Mouse (Mus musculus) hindbrain, postnatal 0 days (tissue): ENCODE results near the gene Olfr1369-ps1. TPM values are rescaled to one million over a fixed set of nuclear protein-coding genes. Genes with fewer than 3 reads are reported as not detected.
A peak's percentile ranks its signal among the peaks of the same experiment; 100 is the strongest.

Source experiments
- ATAC-seq: fragments of 200-750 bp; cut with Nextera tagmentation; 2 replicates; pipeline ENCODE4 v1.8.0; 2017; ENCODE audit warnings: mild to moderate bottlenecking, moderate TSS enrichment, moderate library complexity
- DNase-seq: peaks from one replicate; pipeline ENCODE4 v3.0.0-alpha.2; 2015; ENCODE audit warnings: low spot score
- H3K27ac ChIP-seq: fragments of 300-500 bp; sonication (generic); 2 replicates; pipeline ENCODE4 v1.5.1; 2014; ENCODE audit warnings: mild to moderate bottlenecking
- H3K27me3 ChIP-seq: fragments of 300-500 bp; sonication (generic); 2 replicates; pipeline ENCODE4 v1.6.1; 2014; ENCODE audit warnings: low read length, mixed read lengths; ENCODE audit not compliant: insufficient read depth
- H3K36me3 ChIP-seq: fragments of 300-500 bp; sonication (generic); 2 replicates; pipeline ENCODE4 v1.6.1; 2014; ENCODE audit warnings: low read length, mixed read lengths; ENCODE audit not compliant: insufficient read depth
- H3K4me1 ChIP-seq: fragments of 300-500 bp; sonication (generic); 2 replicates; pipeline ENCODE4 v1.6.1; 2014; ENCODE audit warnings: antibody characterized with exemption, low read length, mixed read lengths; ENCODE audit not compliant: insufficient read depth
- H3K4me2 ChIP-seq: fragments of 300-500 bp; sonication (generic); 2 replicates; pipeline ENCODE4 v1.6.1; 2014; ENCODE audit warnings: low read depth, mild to moderate bottlenecking, low read length, moderate library complexity, mixed read lengths
- H3K4me3 ChIP-seq: fragments of 300-500 bp; sonication (generic); 2 replicates; pipeline ENCODE4 v1.5.1; 2014; ENCODE audit warnings: low read length
- H3K9ac ChIP-seq: fragments of 300-500 bp; sonication (generic); replicated peaks from 2 replicates; pipeline ENCODE4 v1.6.1; 2014; ENCODE audit warnings: mild to moderate bottlenecking, low read length, moderate library complexity, mixed read lengths
- H3K9me3 ChIP-seq: fragments of 300-500 bp; sonication (generic); 2 replicates; pipeline ENCODE4 v1.6.1; 2016; ENCODE audit warnings: low read length, mixed read lengths
- CTCF ChIP-seq: IDR thresholded peaks from 2 replicates; pipeline ENCODE4 v1.5.1; 2016; ENCODE audit warnings: antibody characterized with exemption, control low read depth, low read depth
- WGBS: fragments of 180-500 bp; shearing (Covaris S2); extraction: QIAGEN DNeasy Blood & Tissue Kit; methylation state at CpG from one replicate; pipeline ENCODE4 v1.1.7; 2014; 5-methylcytosine and 5-hydroxymethylcytosine counted together
- polyA plus RNA-seq: library from polyadenylated mRNA; unstranded; fragments of >200 nt; fragmentation: Nextera tagmentation; extraction: Ambion mirVana; gene quantifications from 2 replicates; pipeline ENCODE4 v1.2.1, GENCODE M21; 2015
- total RNA-seq: library from RNA; depleted of rRNA; stranded (reverse); fragments of >200 nt; gene quantifications from 2 replicates; pipeline ENCODE4 v1.2.3, GENCODE M21; 2014

The Olfr1369-ps1 gene
- total and polyA plus RNA-seq, 2 experiments from 2014 or later: 0.06 TPM; not detected in 1

GRCm38 (mm10) chr13:21142421-21142820 lies 31.1 kb downstream of the Olfr1369-ps1 start:
- H3K36me3 ChIP-seq: no peaks in the 10 kb centered on the region
- no peak overlapping the region for H3K9ac ChIP-seq
- no peaks in the 10 kb centered on the region for H3K27me3 ChIP-seq
- peak; percentile 25 for DNase-seq
- no peak overlapping the region for H3K27ac ChIP-seq
- H3K4me3 ChIP-seq: no peak overlapping the region
- H3K4me2 ChIP-seq: no peak overlapping the region
- no peaks in the 10 kb centered on the region for H3K4me1 ChIP-seq
- 42% methylated on average over 8 of the region's 8 CpGs for WGBS
- no peaks in the 10 kb centered on the region for H3K9me3 ChIP-seq
- TF ChIP-seq CTCF: peak; percentile 62
- ATAC-seq: no peak

DNA sequence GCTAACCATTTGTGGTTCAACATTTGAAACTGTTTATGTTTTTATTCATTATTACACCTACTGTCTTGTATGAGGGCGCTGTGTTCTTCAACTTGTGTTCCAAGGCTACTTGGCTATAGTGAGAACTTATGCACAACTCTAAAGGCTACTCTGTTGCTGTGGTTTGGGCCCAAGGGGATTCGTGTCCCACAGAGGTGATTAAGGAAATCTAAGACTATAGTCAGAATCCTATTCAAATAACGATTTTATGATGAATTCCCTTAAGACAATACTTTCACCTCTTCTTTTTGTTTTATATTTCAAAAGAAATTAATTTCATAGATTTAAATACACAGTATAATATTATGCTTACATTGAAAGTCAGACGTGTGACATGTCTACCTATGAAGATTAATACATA lies 34.5 kb downstream of the Olfr1369-ps1 start, which contains the start of gene Olfr1368:
Gene Olfr1368, minus strand, starts transcription at position 101 of the 400 bp plus-strand sequence.
- no peaks in the 10 kb centered on the region for H3K9me3 ChIP-seq
- H3K9ac ChIP-seq: no peak within 1 kb of the TSS
- ATAC-seq: no peak
- no peaks in the 10 kb centered on the region for H3K36me3 ChIP-seq
- 77% methylated on average over 4 of the region's 4 CpGs for WGBS
- no peak for TF ChIP-seq CTCF
- H3K4me2 ChIP-seq: no peak within 1 kb of the TSS
- no peaks in the 10 kb centered on the region for H3K27me3 ChIP-seq
- no peak for DNase-seq
- H3K27ac ChIP-seq: no peak within 1 kb of the TSS
- H3K4me3 ChIP-seq: no peak within 1 kb of the TSS
- H3K4me1 ChIP-seq: no peaks in the 10 kb centered on the region

GRCm38 (mm10) chr13:21155888-21156287 lies 44.6 kb downstream of the Olfr1369-ps1 start:
- no peaks in the 10 kb centered on the region for H3K4me1 ChIP-seq
- ATAC-seq (no peak), DNase-seq (no peak)
- H3K27me3 ChIP-seq: no peaks in the 10 kb centered on the region
- TF ChIP-seq CTCF: no peak
- no peak overlapping the region for H3K27ac ChIP-seq
- 87% methylated on average over 5 of the region's 5 CpGs for WGBS
- H3K4me2 ChIP-seq: no peak overlapping the region
- H3K4me3 ChIP-seq: no peak overlapping the region
- H3K9me3 ChIP-seq: no peaks in the 10 kb centered on the region
- H3K36me3 ChIP-seq: no peaks in the 10 kb centered on the region
- H3K9ac ChIP-seq: no peak overlapping the region

GRCm38 (mm10) chr13:21158071-21158470 lies 46.8 kb downstream of the Olfr1369-ps1 start:
- no peaks in the 10 kb centered on the region for H3K9me3 ChIP-seq
- ATAC-seq (no peak), DNase-seq (no peak)
- H3K4me3 ChIP-seq: 0 out of 2 replicates have a peak overlapping the region, but pooled peaks have one; percentile 54
- H3K4me1 ChIP-seq: no peaks in the 10 kb centered on the region
- no peak for TF ChIP-seq CTCF
- H3K4me2 ChIP-seq: peak overlapping the region; percentile 89
- no peaks in the 10 kb centered on the region for H3K27me3 ChIP-seq
- no peaks in the 10 kb centered on the region for H3K36me3 ChIP-seq
- no peak overlapping the region for H3K9ac ChIP-seq
- WGBS: 10% methylated on average over 9 of the region's 9 CpGs
- no peak overlapping the region for H3K27ac ChIP-seq

DNA sequence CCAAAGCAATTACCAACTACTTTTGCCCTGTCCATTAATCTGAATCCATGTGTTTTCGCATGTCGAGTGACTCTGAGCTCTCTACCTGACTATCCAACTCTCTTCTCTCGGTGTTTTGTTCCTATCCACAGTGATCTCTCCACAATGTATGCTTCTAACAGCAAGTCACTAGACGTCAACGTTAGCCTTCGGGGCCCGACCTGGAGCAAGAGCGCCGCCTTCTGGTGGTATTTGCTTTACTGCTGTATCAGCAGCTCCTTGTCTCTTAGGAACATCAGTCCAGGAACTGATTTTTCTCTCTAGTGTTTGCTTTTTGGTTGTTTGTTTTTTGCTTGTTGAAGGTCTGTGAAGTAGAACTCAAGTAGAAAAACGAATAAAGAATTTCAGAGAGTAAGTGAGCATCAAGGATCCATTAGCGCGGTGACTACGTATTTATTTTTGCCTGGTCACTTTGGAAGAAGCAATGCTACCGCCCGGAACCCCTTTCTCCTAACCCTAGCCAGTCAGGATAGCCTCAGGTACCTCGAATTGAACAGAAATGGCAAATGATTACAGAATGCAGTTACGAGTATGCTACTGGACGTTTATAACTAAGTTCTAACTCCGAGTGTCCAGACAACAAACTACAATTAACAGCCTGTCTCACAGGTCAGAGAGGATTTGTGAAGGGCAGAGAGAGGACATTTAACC lies 47.6 kb downstream of the Olfr1369-ps1 start:
- H3K27me3 ChIP-seq: no peaks in the 10 kb centered on the region
- DNase-seq (peak; percentile 91), ATAC-seq (peak; percentile 58)
- peak; percentile 90 for TF ChIP-seq CTCF
- H3K4me3 ChIP-seq: peak overlapping the region; percentile 54
- peak overlapping the region; percentile 51 for H3K9ac ChIP-seq
- under 1% methylated on average over 19 of the region's 19 CpGs for WGBS
- H3K36me3 ChIP-seq: no peaks in the 10 kb centered on the region
- no peaks in the 10 kb centered on the region for H3K4me1 ChIP-seq
- H3K27ac ChIP-seq: no peak overlapping the region
- peak overlapping the region; percentile 89 for H3K4me2 ChIP-seq
- no peaks in the 10 kb centered on the region for H3K9me3 ChIP-seq

GRCm38 (mm10) chr13:21159475-21159819 lies 48.2 kb downstream of the Olfr1369-ps1 start:
- H3K27me3 ChIP-seq: no peaks in the 10 kb centered on the region
- no peaks in the 10 kb centered on the region for H3K9me3 ChIP-seq
- no peak for ATAC-seq
- WGBS: under 1% methylated on average over 15 of the region's 15 CpGs
- H3K4me1 ChIP-seq: no peaks in the 10 kb centered on the region
- H3K4me2 ChIP-seq: peak overlapping the region; percentile 89
- peak; percentile 43 for DNase-seq
- peak overlapping the region; percentile 54 for H3K4me3 ChIP-seq
- peak overlapping the region; percentile 51 for H3K9ac ChIP-seq
- TF ChIP-seq CTCF: no peak
- H3K36me3 ChIP-seq: no peaks in the 10 kb centered on the region
- H3K27ac ChIP-seq: no peak overlapping the region

GRCm38 (mm10) chr13:21160041-21160511 lies 48.8 kb downstream of the Olfr1369-ps1 start:
- ATAC-seq (peak; percentile 21), DNase-seq (no peak)
- peak overlapping the region; percentile 51 for H3K9ac ChIP-seq
- no peaks in the 10 kb centered on the region for H3K36me3 ChIP-seq
- no peaks in the 10 kb centered on the region for H3K27me3 ChIP-seq
- H3K9me3 ChIP-seq: no peaks in the 10 kb centered on the region
- H3K4me1 ChIP-seq: no peaks in the 10 kb centered on the region
- peak overlapping the region; percentile 54 for H3K4me3 ChIP-seq
- TF ChIP-seq CTCF: no peak
- H3K4me2 ChIP-seq: peak overlapping the region; percentile 89
- no peak overlapping the region for H3K27ac ChIP-seq
- under 1% methylated on average over 16 of the region's 16 CpGs for WGBS
